Mouse (Mus musculus): ENCODE measurements at regions not wholly inside any gene's neighbourhood (a gene's known extent, or its start where the extent isn't known, plus 50 kb on each side); places are given as distances from the start of the nearest gene placed in this dataset.
A peak's percentile ranks its signal among the peaks of the same experiment; 100 is the strongest.

DNA sequence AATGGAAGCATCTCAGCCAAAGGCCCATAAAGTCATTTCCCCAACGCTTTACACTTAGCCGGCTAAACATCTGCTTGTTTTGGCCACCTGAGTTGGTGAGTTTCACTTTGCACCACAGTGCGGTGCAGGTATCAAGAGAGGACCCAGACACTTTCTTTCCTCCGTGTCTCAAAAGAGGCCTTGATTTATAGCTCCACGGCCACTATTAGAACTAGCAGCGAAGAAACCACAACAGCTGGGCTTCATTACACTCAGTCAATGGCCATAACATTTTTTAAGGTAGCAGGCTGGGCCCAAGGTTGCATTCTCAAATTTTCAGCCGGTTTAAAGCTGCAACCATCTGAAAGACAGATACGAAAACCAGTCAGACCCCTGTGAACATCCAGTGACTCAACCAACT, 103.4 kb downstream of the Mreg start:
- no peak for DNase-seq

- peak in 1 of 2 experiments; percentile 35 for DNase-seq
Measured at GRCm38 (mm10) chr1:72107125-72107524, 105.0 kb downstream of the Mreg start.

- DNase-seq = no peak
Measured at GRCm38 (mm10) chr1:72106655-72107054, 105.5 kb downstream of the Mreg start.

DNA sequence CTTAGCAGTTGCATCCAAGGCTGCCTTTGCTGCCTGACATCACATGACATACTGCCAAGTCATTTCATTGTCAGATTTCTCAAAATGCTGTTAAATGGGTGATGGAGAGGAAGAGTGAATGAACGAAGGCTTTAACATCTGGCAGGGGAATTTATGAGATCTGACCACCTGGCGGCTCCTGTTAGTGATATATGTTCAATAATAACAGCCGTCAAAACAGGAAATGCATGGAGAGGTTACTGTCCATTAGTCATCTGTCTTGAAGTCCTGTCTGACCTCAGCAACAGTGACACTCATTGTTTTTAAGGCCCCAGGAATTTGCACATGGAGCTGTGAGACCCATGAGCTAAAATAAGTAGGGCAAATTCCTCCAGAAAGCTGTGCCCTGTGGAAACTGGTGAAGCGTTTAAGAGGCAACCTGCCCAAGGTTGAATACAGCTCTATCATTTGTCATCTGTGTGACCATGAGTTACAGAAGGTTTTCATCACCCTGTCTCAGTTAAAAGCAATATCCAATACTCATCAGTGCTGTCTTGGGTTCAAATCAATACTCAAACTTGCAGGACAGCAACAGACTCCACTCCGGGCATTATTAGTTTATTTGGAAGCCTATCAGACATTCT, 106.6 kb downstream of the Mreg start:
- DNase-seq = no peak

DNA sequence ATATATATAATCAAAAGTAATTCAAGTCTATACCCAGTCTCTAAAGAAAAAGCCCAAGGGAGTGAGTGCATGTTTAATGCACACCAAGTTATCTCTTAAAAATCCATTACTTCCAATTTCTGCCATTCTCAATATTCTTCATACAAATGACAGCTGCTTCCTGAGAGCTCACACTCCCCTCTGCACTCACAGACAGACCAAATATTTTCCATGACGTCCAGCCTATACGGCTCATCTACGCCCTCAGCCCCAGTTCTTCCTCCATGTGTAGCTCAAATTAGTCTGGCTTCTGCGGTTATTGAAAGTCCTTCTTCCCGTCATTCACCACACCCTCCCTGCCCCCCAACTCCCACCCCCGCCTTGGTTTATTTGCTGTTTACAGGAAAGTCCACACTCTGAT, 108.1 kb downstream of the Mreg start:
- peak; percentile 43 to 59 for DNase-seq

DNA sequence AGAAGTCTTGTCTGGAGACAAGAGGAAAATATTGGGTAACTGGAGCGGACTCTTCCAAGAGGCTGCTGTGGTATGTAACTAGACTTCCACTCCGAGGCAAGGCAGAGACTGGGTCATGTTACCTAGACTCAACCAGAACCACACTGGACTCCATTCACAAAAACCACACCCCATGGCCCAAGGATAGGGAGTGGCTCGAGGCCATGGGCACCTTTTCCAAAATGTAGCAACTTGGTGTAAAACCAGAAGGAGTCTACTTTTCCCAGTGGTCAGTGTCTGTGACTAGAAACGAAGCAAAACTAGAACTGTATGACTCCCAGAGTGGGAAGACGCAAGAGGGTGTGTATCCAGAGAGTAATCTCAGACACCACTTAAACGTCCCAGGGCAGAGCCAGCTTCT, 108.7 kb downstream of the Mreg start:
- no peak for DNase-seq

- no peak for DNase-seq
Measured at GRCm38 (mm10) chr1:72099447-72099846, 112.7 kb downstream of the Mreg start.

DNA sequence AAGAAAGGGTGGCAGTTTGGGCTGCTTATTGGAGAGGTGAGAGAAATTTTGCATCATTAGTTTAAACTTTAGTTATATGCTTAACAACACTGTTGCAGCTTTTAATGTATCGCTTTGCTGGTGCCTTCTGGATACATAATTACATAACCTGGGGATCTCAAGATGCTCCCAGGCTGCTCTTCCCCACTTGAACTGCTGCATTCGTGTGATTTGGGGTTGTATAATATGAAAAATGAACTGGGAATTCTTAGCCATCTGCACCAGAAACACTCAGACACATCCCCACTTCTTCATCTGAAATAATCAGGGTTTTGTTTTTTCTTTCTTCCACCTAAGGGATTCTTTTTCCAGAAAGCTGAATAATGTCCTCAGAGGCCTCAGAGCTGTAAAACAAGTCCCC, 120.8 kb downstream of the Mreg start:
- DNase-seq = no peak

DNA sequence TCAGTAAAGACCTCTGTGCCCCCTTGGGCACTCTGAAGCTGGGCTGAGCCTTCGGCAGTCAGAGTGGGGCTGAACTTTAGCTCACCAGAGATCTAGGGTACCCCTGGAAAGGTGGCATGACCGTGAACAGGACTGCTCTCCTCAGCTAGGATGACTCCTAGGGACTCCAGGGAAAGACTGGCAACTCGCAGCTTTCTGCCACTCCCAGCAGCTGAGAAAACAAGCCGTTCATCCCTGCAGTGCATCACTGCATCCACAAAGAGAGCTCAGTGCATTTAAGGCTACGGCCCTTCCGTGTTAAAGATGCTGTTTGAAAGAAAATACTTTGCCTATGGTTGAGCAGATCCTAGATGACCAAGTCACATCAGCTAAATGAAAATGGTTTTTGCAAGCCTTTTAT, 126.4 kb downstream of the Mreg start:
- DNase-seq = no peak

GRCm38 (mm10) chr1:72084219-72084618, 127.9 kb downstream of the Mreg start:
- DNase-seq = no peak

DNA sequence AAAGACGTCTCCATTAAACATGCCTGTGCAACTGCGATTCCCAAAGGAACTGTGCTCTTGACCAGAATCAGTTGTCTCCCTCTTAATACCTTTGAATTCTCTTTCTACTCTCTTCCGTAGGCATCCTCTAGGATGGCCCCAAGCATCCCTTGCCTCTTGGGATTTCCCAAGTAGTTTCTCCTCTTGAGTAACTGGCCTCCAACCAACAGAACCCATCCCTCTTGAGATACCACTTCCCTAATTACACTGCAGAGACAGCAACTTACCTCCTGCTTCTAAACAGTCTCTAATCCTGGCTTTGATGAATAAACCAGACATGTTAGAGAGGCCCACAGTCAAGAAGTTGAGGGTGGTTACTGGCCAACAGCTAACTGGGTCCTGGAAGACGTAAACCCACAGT, 129.7 kb downstream of the Mreg start:
- no peak for DNase-seq

GRCm38 (mm10) chr1:72081811-72082210, 130.3 kb downstream of the Mreg start:
- no peak for DNase-seq

GRCm38 (mm10) chr1:72078926-72079550, 133.1 kb downstream of the Mreg start:
- DNase-seq = no peak

GRCm38 (mm10) chr1:72076341-72076740, 135.8 kb downstream of the Mreg start:
- no peak for DNase-seq

- DNase-seq = no peak
Measured at GRCm38 (mm10) chr1:72075464-72075863, 136.6 kb downstream of the Mreg start.

GRCm38 (mm10) chr1:72073245-72073644, 138.9 kb downstream of the Mreg start:
- no peak for DNase-seq

DNA sequence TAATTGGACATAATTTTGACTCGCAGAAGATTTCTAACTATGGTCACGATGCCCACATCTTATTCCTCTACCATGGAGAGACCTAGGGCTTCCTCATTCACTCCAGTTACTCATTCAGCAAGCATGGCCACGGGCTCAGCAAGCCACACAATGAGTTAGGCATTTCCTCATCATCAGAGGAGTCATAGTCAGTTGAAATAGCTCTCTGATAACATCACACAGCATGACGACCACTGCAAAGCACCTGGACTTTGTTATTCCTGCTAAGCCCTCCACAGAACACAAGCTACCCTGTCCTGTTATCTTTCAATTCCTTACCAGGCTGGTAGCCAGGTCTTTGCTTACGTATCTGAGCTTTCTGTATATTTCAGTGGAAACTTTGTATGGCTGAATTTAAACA, 141.6 kb downstream of the Mreg start:
- no peak for DNase-seq

- DNase-seq = no peak
Measured at GRCm38 (mm10) chr1:72069056-72069455, 143.1 kb downstream of the Mreg start.

GRCm38 (mm10) chr1:72065090-72065489, 147.0 kb downstream of the Mreg start:
- peak; percentile 63 to 72 for DNase-seq

DNA sequence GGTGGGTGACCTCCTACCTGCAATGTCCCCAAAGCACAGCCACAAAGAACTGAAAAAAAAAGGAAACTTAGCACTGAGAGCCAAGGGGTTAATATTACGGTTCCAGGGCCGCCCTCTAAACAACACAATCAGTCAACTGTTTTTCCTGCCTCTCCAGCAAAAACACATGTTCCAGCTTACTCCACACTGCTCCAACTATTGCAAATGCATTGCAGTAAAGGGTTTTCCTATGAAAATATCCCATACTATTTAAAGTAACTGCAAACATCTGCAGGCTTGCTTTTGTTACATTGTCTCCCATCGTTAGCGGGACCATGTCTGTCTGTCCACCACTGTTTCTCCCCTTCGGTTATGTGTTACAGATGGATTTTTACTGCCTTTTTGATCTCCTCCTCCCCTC, 151.7 kb downstream of the Mreg start:
- no peak for DNase-seq

DNA sequence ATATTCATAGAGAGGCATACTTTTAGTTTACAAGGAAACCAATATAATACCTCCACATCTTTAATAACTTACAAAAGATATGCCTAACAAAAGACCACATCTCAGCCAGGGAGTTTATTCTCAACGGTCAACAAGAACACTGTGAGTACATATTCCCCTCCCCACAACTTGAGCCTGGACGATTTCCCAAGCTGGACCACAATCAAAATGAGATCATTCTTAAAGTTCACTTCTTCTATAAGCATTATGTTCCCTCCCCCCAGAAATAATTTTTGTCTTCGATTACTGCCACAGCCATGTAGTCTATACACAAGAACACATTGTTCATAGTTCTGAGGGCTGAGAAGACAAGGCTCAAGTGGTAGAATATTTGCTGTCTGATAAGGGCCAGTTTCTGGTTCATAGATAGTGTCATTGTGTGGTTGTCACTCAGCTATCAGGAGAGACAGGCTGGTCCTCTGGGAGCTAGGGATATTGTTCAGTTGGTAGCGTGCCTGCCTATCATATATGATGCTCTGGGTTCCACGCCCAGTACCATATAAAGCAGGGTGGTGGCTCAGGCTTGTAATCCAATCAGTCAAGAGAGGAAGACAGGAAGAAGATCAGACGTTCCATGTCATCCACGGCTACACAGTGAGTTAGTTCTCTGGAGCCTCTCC, 153.9 kb downstream of the Mreg start:
- DNase-seq = peak in 1 of 2 experiments; percentile 19

GRCm38 (mm10) chr1:72054541-72054940, 157.6 kb downstream of the Mreg start:
- DNase-seq = no peak

- DNase-seq = no peak
Measured at GRCm38 (mm10) chr1:72050858-72051257, 161.2 kb downstream of the Mreg start.

DNA sequence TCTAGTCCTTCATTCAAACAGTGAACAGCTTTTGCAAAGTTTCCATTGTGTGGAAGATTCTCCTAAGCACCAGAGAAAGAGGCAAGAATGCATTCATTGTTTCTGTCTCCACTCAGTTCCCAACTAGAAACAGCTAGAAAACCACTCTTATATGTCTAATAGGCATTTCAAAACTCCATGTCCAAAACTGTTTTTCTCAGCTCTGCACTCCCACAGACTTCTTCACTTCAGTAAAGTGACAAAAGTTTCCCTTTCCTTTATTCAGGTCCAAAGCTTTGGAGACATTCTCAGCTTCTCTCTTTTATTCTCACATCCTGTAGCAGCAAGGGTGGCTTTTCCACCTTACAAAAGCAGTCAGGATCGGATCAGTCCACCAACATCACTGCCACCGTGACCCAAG, 166.0 kb downstream of the Mreg start:
- DNase-seq = no peak

DNA sequence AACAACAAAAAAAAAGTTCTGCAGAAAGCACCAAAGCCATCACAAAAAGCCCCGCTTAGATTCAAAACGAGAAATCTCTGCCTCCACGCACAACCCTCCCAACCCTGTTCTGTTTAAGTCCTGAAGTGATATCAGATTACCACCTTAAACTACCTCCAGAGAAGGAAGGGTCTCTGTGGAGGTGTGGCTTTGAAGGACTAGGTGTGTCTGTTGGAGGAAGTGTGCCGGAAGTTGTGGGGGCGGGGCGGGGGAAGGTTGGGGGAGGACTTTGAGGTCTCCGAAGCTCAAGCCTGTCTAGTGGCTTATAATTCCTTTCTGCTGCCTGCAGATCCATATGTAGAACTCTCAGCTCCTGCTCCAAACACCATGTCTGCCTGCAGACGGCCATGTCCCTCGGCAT, 173.6 kb downstream of the Mreg start:
- no peak for DNase-seq
